Mouse (Mus musculus) spleen, adult 2 months (tissue): ENCODE results near the gene Tcf7. TPM values are rescaled to one million over a fixed set of nuclear protein-coding genes. Genes with fewer than 3 reads are reported as not detected.

Experiments used
- DNase-seq, 2 experiments: peaks; one replicate each; pipeline versions ENCODE4 v3.0.0 to v3.0.0-alpha.2; 2012 to 2021; ENCODE audit warnings: low spot score in 2 of 2, low read depth in 1 of 2
- H3K27ac ChIP-seq: fragments of 200-500 bp; 2 replicates; pipeline ENCODE4 v1.5.1; 2012; ENCODE audit warnings: low read length, inconsistent platforms; ENCODE audit not compliant: insufficient read depth
- H3K27me3 ChIP-seq: fragments of 200-500 bp; 2 replicates; pipeline ENCODE4 v1.6.1; 2012; ENCODE audit warnings: mild to moderate bottlenecking, moderate library complexity, low read length, inconsistent platforms; ENCODE audit not compliant: control insufficient read depth, insufficient read depth
- H3K36me3 ChIP-seq: fragments of 200-500 bp; 2 replicates; pipeline ENCODE4 v1.6.1; 2012; ENCODE audit warnings: mild to moderate bottlenecking, low read length, inconsistent platforms; ENCODE audit not compliant: control insufficient read depth, insufficient read depth
- H3K4me1 ChIP-seq: fragments of 200-500 bp; 2 replicates; pipeline ENCODE4 v1.6.1; 2011; ENCODE audit warnings: inconsistent platforms; ENCODE audit not compliant: control insufficient read depth, insufficient read depth, insufficient read length
- H3K4me3 ChIP-seq: fragments of 200-500 bp; 2 replicates; pipeline ENCODE4 v1.5.1; 2011; ENCODE audit warnings: mild to moderate bottlenecking, inconsistent platforms; ENCODE audit not compliant: insufficient read depth, insufficient read length; ENCODE audit errors: extremely low read depth
- CTCF ChIP-seq: fragments of 200-500 bp; IDR thresholded peaks from 2 replicates; pipeline ENCODE4 v1.5.1; 2011; ENCODE audit warnings: mild to moderate bottlenecking, inconsistent platforms; ENCODE audit not compliant: insufficient read depth, insufficient read length, insufficient replicate concordance; ENCODE audit errors: extremely low read depth
- POLR2A ChIP-seq: fragments of 200-500 bp; IDR thresholded peaks from 2 replicates; pipeline ENCODE4 v1.6.1; 2011; ENCODE audit warnings: low read depth, low read length, inconsistent platforms
- WGBS: fragments of 180-500 bp; shearing (Covaris S2); methylation state at CpG from one replicate; pipeline ENCODE4 v1.1.7; 2018; 5-methylcytosine and 5-hydroxymethylcytosine counted together
- polyA plus RNA-seq: library from polyadenylated mRNA; depleted of rRNA; stranded (reverse); fragments of >200 nt; gene quantifications from 2 replicates; pipeline ENCODE4 v1.2.3, GENCODE M21; 2012

Gene Tcf7
- polyA plus RNA-seq, 1 experiment: 139 TPM

DNA sequence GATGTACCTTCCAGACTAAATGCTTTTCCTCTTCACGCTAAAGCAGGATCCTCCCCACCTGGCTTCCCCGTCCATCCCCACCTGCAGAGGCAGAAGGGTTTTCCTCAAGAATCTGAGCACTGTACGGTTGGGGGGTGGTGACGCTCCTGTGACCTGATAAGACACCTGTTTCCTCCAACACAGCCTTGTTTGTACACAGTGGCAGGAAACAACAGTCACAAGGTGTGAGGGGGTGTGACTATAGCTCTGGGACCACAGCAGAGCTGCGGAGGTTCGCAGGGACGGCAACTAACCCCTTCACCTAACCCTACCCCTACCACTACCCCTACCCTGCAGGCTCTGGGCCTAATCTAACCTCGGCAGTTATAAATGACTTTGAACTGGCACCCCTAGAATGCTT is 7.4 kb downstream of the Tcf7 start:
- WGBS: 58% methylated on average over 8 of the region's 8 CpGs
- H3K27ac ChIP-seq: peak overlapping the region; percentile 89
- peaks cover 14% of the 10 kb centered on the region; the same call in 1 of the 2 replicates for H3K4me1 ChIP-seq
- TF ChIP-seq CTCF (no peak), POLR2A (no peak)
- peak overlapping the region; percentile 35; the same call in 1 of the 2 replicates for H3K4me3 ChIP-seq
- H3K36me3 ChIP-seq: no peaks in the 10 kb centered on the region; the same call in 1 of the 2 replicates
- no peaks in the 10 kb centered on the region for H3K27me3 ChIP-seq
- DNase-seq: peak in 1 of 2 experiments; percentile 53

DNA sequence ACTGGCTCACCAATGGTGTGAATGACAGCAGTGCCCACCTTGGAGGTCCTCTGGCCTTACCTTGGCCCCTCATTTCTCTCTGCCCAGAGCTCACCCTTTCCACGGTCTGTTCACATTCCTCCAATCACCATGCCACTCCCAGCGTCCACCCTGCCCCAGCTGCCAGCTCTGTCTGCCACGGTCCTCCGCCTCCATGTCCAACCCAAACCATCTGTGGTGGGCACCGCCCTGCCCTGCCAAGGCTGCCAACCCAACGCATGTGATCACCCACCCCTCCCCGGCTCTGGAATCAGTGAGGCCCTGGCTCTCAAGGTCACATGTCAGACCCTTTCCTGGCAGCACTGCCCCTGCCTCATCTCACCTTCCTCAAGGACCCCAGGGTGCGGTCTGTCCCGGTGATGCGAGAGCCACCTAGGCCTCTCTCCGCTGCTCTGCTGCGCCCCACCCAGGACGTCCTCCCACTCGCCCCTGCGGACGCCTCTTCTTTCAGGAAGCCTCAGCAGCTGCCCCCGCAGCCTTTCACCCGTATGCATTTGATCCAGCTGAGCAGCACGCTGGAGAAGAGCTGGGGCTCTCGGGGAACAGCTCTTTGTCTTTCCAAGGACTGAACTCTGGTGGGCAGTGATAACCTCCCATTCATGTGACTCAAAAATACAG is 8.2 kb downstream of the Tcf7 start:
- WGBS: 72% methylated on average over 20 of the region's 20 CpGs
- Histone ChIP-seq H3K27me3 (no peaks in the 10 kb centered on the region), H3K4me1 (peaks cover 19% of the 10 kb centered on the region; the same call in 1 of the 2 replicates), H3K27ac (peak overlapping the region; percentile 89), H3K36me3 (no peaks in the 10 kb centered on the region; the same call in 1 of the 2 replicates), H3K4me3 (peak overlapping the region; percentile 39; the same call in 1 of the 2 replicates)
- TF ChIP-seq CTCF: no peak
- no peak for TF ChIP-seq POLR2A
- peak in 1 of 2 experiments; percentile 33 for DNase-seq

DNA sequence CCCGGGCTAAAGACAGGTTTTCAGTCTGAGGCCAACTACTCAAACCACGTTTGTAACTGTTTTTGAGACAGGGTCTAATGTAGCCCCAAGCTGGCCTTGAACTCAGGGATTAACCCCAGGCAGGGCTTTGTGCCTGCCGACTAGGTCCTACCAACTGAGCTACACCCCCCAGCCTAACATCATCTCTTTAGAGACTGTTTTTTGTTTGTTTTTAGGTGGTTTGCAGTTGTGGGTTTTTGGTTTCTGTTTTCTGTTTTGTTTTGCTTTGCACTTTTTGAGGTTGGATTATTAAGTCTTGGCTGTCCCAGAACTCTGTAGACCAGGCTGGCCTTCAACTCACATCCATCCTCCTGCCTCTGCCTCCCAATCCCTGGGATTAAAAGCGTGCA is 8.9 kb downstream of the Tcf7 start:
- WGBS: 61% methylated on average over 4 of the region's 4 CpGs
- Histone ChIP-seq H3K27ac (peak overlapping the region; percentile 89), H3K27me3 (no peaks in the 10 kb centered on the region), H3K36me3 (no peaks in the 10 kb centered on the region; the same call in 1 of the 2 replicates), H3K4me1 (peaks cover 23% of the 10 kb centered on the region; the same call in 1 of the 2 replicates), H3K4me3 (peak overlapping the region; percentile 39; the same call in 1 of the 2 replicates)
- TF ChIP-seq POLR2A (no peak), CTCF (no peak)
- DNase-seq: no peak

DNA sequence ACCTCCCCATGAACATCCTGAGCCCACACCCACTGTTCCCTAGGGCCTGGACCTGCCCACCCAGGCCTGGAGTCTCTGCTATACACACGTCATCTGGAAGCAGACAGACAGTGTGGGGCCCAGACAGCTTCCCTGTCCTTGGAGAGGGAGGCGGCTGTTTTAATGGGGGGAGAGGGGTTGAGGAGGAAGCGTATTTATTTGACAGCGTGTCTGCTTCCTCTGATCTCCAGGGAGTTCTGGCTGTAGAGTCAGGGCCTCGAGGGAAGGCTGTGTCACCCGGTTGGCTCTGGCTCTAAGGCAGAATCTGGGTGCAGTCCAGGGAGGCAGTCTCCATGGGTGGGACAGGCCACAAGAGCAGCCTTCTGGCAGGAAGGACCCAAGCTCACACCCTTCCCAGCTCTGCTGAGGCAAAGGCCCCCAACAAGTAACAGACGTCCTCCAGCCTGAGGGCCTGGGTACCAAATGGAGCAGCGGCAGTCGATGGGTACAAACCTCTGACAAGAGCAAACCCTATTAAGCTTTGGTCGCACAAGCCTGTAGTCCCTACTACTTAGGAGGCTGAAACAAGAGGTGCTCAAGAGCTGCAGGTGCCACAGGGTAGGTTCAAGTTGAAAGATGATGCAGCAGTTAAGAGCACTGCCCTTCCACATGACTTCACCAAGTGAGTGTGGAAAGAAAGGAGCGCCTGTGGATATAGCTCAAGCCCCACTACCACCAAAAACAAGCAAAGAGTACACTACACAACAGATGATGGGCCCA is 9.5 kb downstream of the Tcf7 start:
- no peak for DNase-seq
- peaks cover 28% of the 10 kb centered on the region; the same call in 1 of the 2 replicates for H3K4me1 ChIP-seq
- TF ChIP-seq POLR2A (no peak), CTCF (no peak)
- 0 out of 2 replicates have a peak overlapping the region, but pooled peaks have one; percentile 0 for H3K4me3 ChIP-seq
- no peaks in the 10 kb centered on the region for H3K27me3 ChIP-seq
- H3K27ac ChIP-seq: peak overlapping the region; percentile 89
- H3K36me3 ChIP-seq: no peaks in the 10 kb centered on the region; the same call in 1 of the 2 replicates
- 44% methylated on average over 11 of the region's 11 CpGs for WGBS

DNA sequence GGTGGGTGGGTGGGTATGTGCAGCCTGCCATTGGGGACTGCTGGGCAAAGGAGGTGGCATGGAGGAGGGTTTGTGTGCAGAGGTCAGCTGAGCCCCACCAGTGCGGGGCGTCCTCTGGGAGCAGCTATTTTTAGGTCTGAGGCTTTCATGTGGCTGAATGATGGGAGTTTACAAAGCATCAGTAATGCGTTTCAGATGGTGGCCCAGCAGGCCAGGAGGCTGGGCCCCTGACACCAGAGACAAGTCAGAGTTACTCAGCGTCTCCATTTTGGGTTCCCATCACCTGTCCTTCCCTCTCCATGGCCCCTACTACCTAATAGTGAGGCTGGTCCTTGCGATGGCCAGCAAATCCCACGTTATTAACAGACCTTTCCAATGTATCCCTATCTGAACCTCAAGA is 10.2 kb downstream of the Tcf7 start:
- DNase-seq: no peak
- Histone ChIP-seq H3K27me3 (no peaks in the 10 kb centered on the region), H3K4me3 (no peak overlapping the region), H3K36me3 (no peaks in the 10 kb centered on the region; the same call in 1 of the 2 replicates), H3K27ac (peak overlapping the region; percentile 89), H3K4me1 (peaks cover 34% of the 10 kb centered on the region; the same call in 1 of the 2 replicates)
- no peak for TF ChIP-seq POLR2A
- no peak for TF ChIP-seq CTCF
- 40% methylated on average over 6 of the region's 6 CpGs for whole genome bisulfite sequencing

DNA sequence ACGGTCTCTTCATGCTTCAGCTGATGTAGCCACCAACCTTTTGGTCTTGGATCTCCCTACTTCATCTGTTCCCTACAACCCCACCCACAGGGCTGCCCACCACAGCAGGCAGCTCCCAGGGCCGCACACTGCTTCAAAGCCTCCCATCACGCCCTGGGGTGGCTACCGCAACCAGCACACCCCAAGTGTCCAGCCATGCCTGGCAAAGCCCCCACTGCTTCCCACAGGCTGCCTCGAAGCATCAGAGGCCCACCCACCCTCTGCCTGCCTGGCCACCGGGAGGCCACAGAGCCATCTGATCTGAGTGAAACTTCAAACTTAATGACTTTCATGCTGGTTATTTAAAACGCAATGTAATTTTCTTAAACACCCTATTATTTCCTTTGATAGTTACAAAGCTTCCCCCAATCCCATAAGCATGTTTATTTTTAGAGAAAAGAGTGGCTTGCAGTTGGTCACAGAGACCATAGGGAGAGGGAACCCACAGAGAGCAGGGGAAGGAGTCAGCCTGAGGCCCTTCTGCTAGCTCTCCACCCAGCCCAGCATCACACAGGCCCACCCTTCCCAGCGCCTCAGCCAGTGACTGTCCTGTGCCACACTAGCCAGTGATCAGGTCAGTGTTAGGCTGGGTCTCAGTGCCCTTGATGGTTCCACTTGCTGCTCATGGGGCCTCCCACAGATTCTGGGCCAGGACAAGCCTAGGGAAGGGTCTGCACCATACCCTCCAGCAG is 10.9 kb downstream of the Tcf7 start:
- H3K27ac ChIP-seq: peak overlapping the region; percentile 58
- H3K4me1 ChIP-seq: peaks cover 37% of the 10 kb centered on the region; the same call in 1 of the 2 replicates
- WGBS: 72% methylated on average over 8 of the region's 8 CpGs

More for the DNA sequence above, 10.9 kb downstream of the Tcf7 start:
- Histone ChIP-seq H3K4me3 (no peak overlapping the region), H3K36me3 (no peaks in the 10 kb centered on the region; the same call in 1 of the 2 replicates), H3K27me3 (no peaks in the 10 kb centered on the region)
- no peak for TF ChIP-seq POLR2A
- no peak for DNase-seq
